Comparison of ENCODE assay signal across 11 mouse cellular contexts in genomic region chr14:120507516-120507915, GRCm38 (mm10). TPM values are rescaled to one million over a fixed set of nuclear protein-coding genes. Genes with fewer than 3 reads are reported as not detected.
DNase-seq lines count a peak whose midpoint lies in the region; ATAC-seq lines count a peak whose summit lies in the region.
"Had no signal": no experiment of that assay in that cellular context is flagged by ENCODE, and none has a peak within 500 bp of the region (broad histone marks: within the 10 kb centered on the region; RNA-seq: fewer than 3 reads in every experiment).

No protein-coding gene starts in this region.

- H3K36me3 ChIP-seq in lung, embryonic 16.5 days (ENCODE audit: control insufficient read depth, insufficient read depth, low read length), result peaks cover 15% of the 10 kb centered on the region; the same call in 1 of the 2 replicates
- H3K36me3 ChIP-seq in forebrain, embryonic 14.5 days (ENCODE audit: control insufficient read depth, insufficient read depth, low read length), result 0 out of 2 replicates have a peak, but pooled peaks cover 3% of the 10 kb centered on the region
- peaks cover 14% of the 10 kb centered on the region for H3K36me3 ChIP-seq in hindbrain, embryonic 13.5 days
- peaks cover 6% of the 10 kb centered on the region for H3K36me3 ChIP-seq in neural tube, embryonic 14.5 days (ENCODE audit: control insufficient read depth, insufficient read depth, low read length)

- H3K9ac ChIP-seq in lung, embryonic 16.5 days (ENCODE audit: low read length), result no peak overlapping the region
- H3K9ac ChIP-seq in forebrain, embryonic 14.5 days (ENCODE audit: low read length), result no peak overlapping the region
- H3K9ac ChIP-seq in hindbrain, embryonic 13.5 days, result no peak overlapping the region
- H3K9ac ChIP-seq in neural tube, embryonic 14.5 days (replicated peaks; ENCODE audit: low read depth, low read length), result no peak overlapping the region
- H3K9ac ChIP-seq: embryonic facial prominence, embryonic 13.5 days had no signal

- 28% methylated on average over 12 of the region's 12 CpGs for WGBS in lung, embryonic 16.5 days
- 10% methylated on average over 12 of the region's 12 CpGs for WGBS in forebrain, embryonic 14.5 days
- 24% methylated on average over 12 of the region's 12 CpGs for WGBS in hindbrain, embryonic 13.5 days
- WGBS in neural tube, embryonic 14.5 days, result 38% methylated on average over 12 of the region's 12 CpGs

- H3K27me3 ChIP-seq in lung, embryonic 16.5 days (ENCODE audit: control insufficient read depth, insufficient read depth, low read depth, low read length), result no peaks in the 10 kb centered on the region
- H3K27me3 ChIP-seq in forebrain, embryonic 14.5 days (replicated peaks; ENCODE audit: control insufficient read depth, insufficient read depth, low read length), result no peaks in the 10 kb centered on the region
- no peaks in the 10 kb centered on the region for H3K27me3 ChIP-seq in hindbrain, embryonic 13.5 days
- H3K27me3 ChIP-seq in neural tube, embryonic 14.5 days (ENCODE audit: control insufficient read depth, insufficient read depth, low read length), result no peaks in the 10 kb centered on the region
- H3K27me3 ChIP-seq: embryonic facial prominence, embryonic 13.5 days had no signal

- H3K4me1 ChIP-seq in lung, embryonic 16.5 days (replicated peaks; ENCODE audit: control insufficient read depth, insufficient read depth, low read length), result peaks cover 8% of the 10 kb centered on the region
- peaks cover 6% of the 10 kb centered on the region; the same call in 1 of the 2 replicates for H3K4me1 ChIP-seq in forebrain, embryonic 14.5 days (ENCODE audit: control insufficient read depth, insufficient read depth, low read length)
- H3K4me1 ChIP-seq in hindbrain, embryonic 13.5 days (replicated peaks), result peaks cover 20% of the 10 kb centered on the region
- H3K4me1 ChIP-seq in neural tube, embryonic 14.5 days (ENCODE audit: control insufficient read depth, insufficient read depth, low read length), result no peaks in the 10 kb centered on the region; the same call in 1 of the 2 replicates

- no peaks in the 10 kb centered on the region for H3K9me3 ChIP-seq in lung, embryonic 16.5 days (ENCODE audit: control insufficient read depth, low read length)
- no peaks in the 10 kb centered on the region for H3K9me3 ChIP-seq in forebrain, embryonic 14.5 days (replicated peaks; ENCODE audit: control insufficient read depth, low read length)
- H3K9me3 ChIP-seq in hindbrain, embryonic 13.5 days, result no peaks in the 10 kb centered on the region
- no peaks in the 10 kb centered on the region for H3K9me3 ChIP-seq in neural tube, embryonic 14.5 days (ENCODE audit: control insufficient read depth, low read length)
- H3K9me3 ChIP-seq: embryonic facial prominence, embryonic 13.5 days had no signal

- H3K4me3 ChIP-seq in lung, embryonic 16.5 days (ENCODE audit: low read length), result no peak overlapping the region
- no peak overlapping the region for H3K4me3 ChIP-seq in forebrain, embryonic 14.5 days (ENCODE audit: low read depth, low read length)
- H3K4me3 ChIP-seq in hindbrain, embryonic 13.5 days, result no peak overlapping the region
- no peak overlapping the region for H3K4me3 ChIP-seq in neural tube, embryonic 14.5 days (ENCODE audit: low read depth, low read length)
- H3K4me3 ChIP-seq: embryonic facial prominence, embryonic 13.5 days had no signal

- peak; percentile 63; the same call in 1 of the 2 replicates for ATAC-seq in lung, embryonic 16.5 days (ENCODE audit: low read depth)
- ATAC-seq in forebrain, embryonic 14.5 days, result peak; percentile 81
- ATAC-seq in hindbrain, embryonic 13.5 days (ENCODE audit: low FRiP score), result peak; percentile 78
- ATAC-seq in neural tube, embryonic 14.5 days (ENCODE audit: low read depth), result peak; percentile 87

- peak overlapping the region; percentile 45 for H3K27ac ChIP-seq in lung, embryonic 16.5 days (ENCODE audit: low read length)
- peak overlapping the region; percentile 23; the same call in 1 of the 2 replicates for H3K27ac ChIP-seq in forebrain, embryonic 14.5 days (ENCODE audit: low read depth, low read length)
- H3K27ac ChIP-seq in hindbrain, embryonic 13.5 days, result peak overlapping the region; percentile 46; the same call in 1 of the 2 replicates
- peak overlapping the region; percentile 34; the same call in 1 of the 2 replicates for H3K27ac ChIP-seq in neural tube, embryonic 14.5 days (ENCODE audit: low read depth, low read length)
- H3K27ac ChIP-seq: embryonic facial prominence, embryonic 13.5 days; kidney, postnatal 0 days; macrophage had no signal

- H3K4me2 ChIP-seq in lung, embryonic 16.5 days (ENCODE audit: low read depth, low read length), result no peak overlapping the region
- H3K4me2 ChIP-seq in forebrain, embryonic 14.5 days (ENCODE audit: low read length), result 0 out of 2 replicates have a peak overlapping the region, but pooled peaks have one; percentile 9
- H3K4me2 ChIP-seq in hindbrain, embryonic 13.5 days, result no peak overlapping the region
- no peak overlapping the region for H3K4me2 ChIP-seq in neural tube, embryonic 14.5 days (ENCODE audit: low read depth, low read length)
- H3K4me2 ChIP-seq: embryonic facial prominence, embryonic 13.5 days had no signal

- DNase-seq in lung, postnatal 25 days (ENCODE audit: low spot score), result no peak
- peak; percentile 68 for DNase-seq in forebrain, embryonic 14.5 days (ENCODE audit: low spot score)
- no peak for DNase-seq in B cell, adult 2 months
- no peak for DNase-seq in adipocyte (ENCODE audit: low spot score)
- no peak for DNase-seq in cerebellum, postnatal 36 days

RNA-seq across cellular contexts. Expression of gene Rap2a, which starts 29.3 kb away (rescaled TPM):
- polyA plus RNA-seq in lung, embryonic 16.5 days (2015; fragmentation: Nextera tagmentation; extraction: Ambion mirVana), result 15.7 and 16.2 TPM in 2 replicates
- polyA plus RNA-seq in forebrain, embryonic 14.5 days (2014; fragmentation: Nextera tagmentation; extraction: Ambion mirVana), result 11.7 and 15.7 TPM in 2 replicates
- 13.6 and 15.7 TPM in 2 replicates for polyA plus RNA-seq in hindbrain, embryonic 13.5 days (2015; fragmentation: Nextera tagmentation; extraction: Ambion mirVana)
- 20.3 and 26.4 TPM in 2 replicates for polyA plus RNA-seq in neural tube, embryonic 14.5 days (2014; fragmentation: Nextera tagmentation; extraction: Ambion mirVana)
